Mouse (Mus musculus) monocyte, adult 5-6 weeks (primary cell): ENCODE measurements around the gene Nubpl. TPM values are rescaled to one million over a fixed set of nuclear protein-coding genes. Genes with fewer than 3 reads are reported as not detected.
"Not testable (repeated sequence)": the region's sequence is repeated elsewhere in the genome, so short reads cannot be mapped to it uniquely, and the experiment has no call there.

Source experiments
- ATAC-seq: fragments of 153-309, 156-312 bp; replicated peaks from 2 replicates; pipeline ENCODE4 v1.8.0; 2017; ENCODE audit warnings: mild to moderate bottlenecking; ENCODE audit not compliant: low TSS enrichment, insufficient number of reproducible peaks, severe bottlenecking, poor library complexity, low FRiP score
- total RNA-seq: library from RNA; stranded (forward); fragments of 200-1000, 200-491, 200-594 nt; gene quantifications from 3 replicates; pipeline ENCODE4 v1.2.3, GENCODE M21; 2017

Nubpl gene
- total RNA-seq, 1 experiment from 2014 or later = 0.95 TPM

DNA sequence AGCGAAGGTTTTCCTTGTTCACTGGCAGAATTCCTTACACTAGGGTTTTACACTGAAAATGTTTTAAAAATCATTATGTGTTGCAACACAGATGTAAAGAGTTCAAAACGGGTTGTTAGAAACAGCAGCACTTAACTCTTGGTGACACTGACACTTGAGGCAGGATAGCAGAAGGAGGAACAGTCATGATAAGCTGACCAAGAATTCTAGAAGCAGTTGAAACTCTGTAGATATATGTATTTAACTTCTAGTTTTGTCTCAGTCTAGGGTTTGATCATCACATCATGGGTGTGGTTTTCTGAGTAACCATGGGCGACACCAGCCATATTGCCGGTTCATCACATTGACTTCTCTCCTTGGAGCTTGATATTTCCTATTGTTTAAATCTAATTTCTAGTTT lies 127.4 kb downstream of the Nubpl start:
- no peak for ATAC-seq

DNA sequence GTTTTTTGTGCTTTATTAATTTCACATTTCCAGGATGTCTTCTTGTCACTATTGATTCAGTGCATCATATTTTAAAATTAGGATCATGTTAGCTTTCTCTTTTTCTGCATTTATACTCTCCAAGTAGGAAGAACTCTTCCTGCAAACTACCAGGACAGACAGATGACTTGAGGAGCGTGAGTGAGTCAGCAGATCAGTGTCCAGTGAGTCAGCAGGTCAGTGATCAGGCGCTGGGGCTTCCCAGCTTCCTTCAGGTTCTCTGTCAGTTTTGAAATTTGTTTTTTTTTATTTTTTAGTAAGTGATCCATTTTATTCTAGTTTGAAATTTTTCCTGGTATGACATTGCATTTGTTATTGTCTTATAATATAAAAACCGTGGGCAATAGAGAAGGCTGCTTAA lies 131.2 kb downstream of the Nubpl start:
- ATAC-seq = no peak

- ATAC-seq = not testable (repeated sequence)
Measured at GRCm38 (mm10) chr12:52231929-52232328, 134.4 kb downstream of the Nubpl start.

- no peak for ATAC-seq
Measured at GRCm38 (mm10) chr12:52242712-52243111, 145.2 kb downstream of the Nubpl start.

GRCm38 (mm10) chr12:52247438-52247837 lies 149.9 kb downstream of the Nubpl start:
- no peak for ATAC-seq

- ATAC-seq = no peak
Measured at GRCm38 (mm10) chr12:52248531-52248930, 151.0 kb downstream of the Nubpl start.

GRCm38 (mm10) chr12:52254089-52254488 lies 156.6 kb downstream of the Nubpl start:
- no peak for ATAC-seq

GRCm38 (mm10) chr12:52268131-52268530 lies 170.6 kb downstream of the Nubpl start:
- ATAC-seq = no peak

- ATAC-seq = no peak
Measured at GRCm38 (mm10) chr12:52272828-52273227, 175.3 kb downstream of the Nubpl start.

- ATAC-seq = no peak
Measured at GRCm38 (mm10) chr12:52276320-52276719, 178.8 kb downstream of the Nubpl start.

- ATAC-seq = no peak
Measured at GRCm38 (mm10) chr12:52281232-52281631, 183.7 kb downstream of the Nubpl start.

- no peak for ATAC-seq
Measured at GRCm38 (mm10) chr12:52284471-52284870, 186.9 kb downstream of the Nubpl start.

DNA sequence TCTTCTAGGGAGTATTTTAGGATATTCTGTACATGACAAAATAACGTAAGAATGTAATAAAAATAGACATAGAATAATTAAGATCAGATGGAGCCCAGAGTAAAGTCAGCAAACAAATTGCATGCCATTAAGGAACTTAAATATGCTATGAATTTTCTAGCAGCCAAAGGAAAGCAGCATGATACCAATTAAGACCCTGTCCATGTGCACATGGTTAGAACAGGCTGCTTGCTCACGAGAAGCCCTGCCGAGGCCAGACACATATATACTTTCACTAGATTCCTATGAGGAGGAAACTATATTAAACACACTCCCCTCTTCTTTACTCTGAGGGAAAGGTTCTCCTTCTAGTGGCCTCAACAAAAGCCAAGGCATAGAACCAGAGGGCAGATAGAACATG lies 189.3 kb downstream of the Nubpl start:
- no peak for ATAC-seq

DNA sequence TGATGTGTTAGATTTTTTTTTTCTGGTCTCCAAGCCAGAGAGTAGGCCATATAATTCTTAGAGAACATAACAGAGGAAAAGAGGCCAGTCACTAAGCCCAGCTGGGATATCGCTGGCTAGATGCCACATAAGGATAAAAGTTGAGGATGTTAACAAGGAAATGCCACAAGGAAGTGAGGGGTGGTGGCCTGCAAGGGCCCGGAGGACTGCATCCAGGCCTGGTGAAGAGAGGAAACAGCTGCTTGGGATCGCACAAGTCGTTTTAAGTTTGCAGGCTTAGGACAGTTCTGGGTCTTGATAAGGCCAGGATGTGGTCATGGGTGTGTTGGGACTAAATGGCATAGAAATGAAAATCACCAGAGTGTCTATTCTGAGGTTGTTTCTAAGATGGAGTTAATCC lies 191.0 kb downstream of the Nubpl start:
- ATAC-seq = no peak

DNA sequence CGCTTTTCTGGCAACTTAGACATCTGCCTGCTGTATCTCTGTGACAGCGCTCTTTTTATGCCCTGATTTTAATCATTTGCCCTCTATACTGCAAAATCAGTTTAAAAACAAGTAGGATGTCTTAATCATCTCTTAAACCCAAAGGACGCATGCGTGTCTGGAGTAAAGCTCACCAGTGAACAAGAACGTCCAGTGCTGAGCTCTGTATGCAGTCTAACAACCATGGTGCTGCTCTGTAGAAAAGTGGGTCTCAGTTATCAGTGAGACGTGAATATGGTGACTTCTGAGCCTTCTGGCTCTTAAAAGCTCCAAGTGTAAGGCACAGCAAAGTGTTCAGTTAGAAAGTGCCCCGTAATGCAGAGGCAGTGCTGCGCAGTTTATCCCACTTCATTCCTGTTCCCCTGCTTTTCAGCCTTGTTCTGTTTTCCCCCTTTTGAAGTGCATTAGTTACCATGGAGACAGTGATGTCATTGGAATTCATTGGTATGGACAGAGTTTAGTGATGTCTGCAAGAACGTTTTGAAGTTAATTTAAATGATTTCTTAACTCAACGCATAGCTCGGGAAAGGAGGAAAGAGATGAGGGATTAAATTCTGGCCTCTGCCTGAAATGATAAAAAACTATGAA lies 191.5 kb downstream of the Nubpl start:
- ATAC-seq = no peak

- ATAC-seq = no peak
Measured at GRCm38 (mm10) chr12:52289594-52289993, 192.1 kb downstream of the Nubpl start.

DNA sequence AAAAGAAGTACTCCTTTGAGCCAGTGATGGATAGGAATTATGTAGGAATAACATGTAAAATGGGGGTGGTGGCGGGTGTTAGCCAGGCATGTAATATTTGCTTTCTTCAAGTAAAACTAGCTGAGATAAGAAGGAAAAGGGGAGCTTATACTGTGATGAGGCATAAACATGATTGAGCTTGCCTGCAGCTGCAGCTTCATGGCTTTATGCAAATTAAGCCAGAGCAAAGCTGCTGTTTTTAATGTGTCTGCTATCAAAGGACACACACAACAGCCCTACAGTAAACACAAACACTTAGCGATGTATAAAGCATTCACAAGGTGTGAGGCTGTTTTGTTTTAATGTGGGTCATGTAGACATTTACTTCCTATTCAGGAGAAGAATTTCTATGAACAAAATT lies 196.4 kb downstream of the Nubpl start:
- no peak for ATAC-seq

- no peak for ATAC-seq
Measured at GRCm38 (mm10) chr12:52297988-52298387, 200.5 kb downstream of the Nubpl start.

DNA sequence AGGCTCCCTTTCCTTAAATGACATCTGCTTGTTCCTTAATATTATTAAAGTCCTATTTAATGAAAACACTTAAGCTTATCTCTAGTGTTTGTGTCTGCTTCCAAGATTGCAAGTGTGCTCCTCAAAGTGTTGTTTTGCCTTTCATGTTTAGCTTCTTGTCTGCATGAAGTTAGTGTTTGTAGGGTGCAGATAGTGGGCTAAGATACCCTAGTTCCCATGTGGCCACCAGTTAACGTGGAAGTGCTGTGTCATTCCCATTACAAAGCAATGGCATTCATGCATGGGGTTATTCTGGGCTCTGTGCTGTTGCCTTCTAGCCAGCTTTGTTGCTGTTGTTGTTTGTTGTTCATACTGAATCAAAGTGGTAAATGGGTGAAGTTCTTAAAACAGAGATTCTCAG lies 201.1 kb downstream of the Nubpl start:
- ATAC-seq = no peak

DNA sequence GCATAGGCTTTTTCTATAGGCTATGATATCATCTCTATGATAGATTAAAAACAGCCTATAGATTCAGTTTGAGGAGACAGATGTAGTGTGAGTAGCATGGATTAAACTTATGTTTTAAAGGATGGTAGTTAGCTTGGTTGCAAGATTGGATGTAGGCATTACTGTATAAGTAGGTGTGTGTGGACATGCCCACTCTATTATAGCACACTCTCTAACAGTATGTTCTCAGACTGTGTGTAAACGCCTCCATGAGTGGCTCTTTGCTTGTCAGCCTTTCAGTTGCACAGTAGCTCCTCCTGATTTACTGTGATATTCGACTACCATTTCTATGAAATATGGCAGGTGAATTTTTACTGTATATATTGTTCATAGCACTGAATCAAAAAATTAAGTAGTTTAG lies 205.4 kb downstream of the Nubpl start:
- ATAC-seq = no peak

DNA sequence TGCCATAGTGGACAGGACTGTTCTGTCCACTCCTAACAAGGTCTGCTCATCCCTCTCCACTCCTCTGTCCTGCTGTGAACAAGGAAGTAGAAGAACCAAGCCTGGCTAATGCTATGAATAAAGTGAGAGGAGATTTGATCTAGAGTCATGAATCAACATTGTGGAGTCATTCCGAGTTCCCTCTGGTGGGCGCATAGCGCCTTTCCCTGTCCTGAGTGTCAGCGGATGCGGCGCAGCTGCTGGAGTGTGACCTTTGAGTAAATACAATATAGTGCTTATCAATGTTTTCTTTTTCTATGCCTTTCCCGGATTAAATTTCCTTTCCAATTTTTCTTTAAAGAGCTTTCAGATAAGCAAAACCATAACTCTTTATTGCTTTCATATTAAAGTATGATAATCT lies 208.8 kb downstream of the Nubpl start:
- no peak for ATAC-seq
